8 mouse cellular contexts compared by ENCODE assay signal in the genomic region with DNA sequence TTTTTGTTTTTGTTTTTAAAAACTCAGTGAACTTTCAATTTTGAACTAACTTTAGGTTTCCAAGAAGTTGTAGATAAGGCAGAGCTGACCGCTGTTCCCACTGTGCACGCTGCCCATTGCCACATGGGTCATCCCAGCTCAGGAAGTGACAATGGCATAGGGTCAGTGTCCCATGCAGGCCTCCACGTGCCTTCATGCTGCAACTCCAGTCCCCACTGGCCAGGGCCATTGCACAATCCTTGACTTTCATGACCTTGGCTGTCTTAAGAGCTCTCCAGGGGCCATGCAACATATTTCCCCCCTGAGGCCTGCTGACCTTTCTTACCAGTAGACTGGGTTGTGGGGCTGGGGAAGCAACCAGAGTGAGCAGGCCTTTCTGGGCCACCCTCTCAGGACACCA. TPM values are rescaled to one million over a fixed set of nuclear protein-coding genes. Genes with fewer than 3 reads are reported as not detected.
A peak's percentile ranks its signal among the peaks of the same experiment; 100 is the strongest.
DNase-seq lines count a peak whose midpoint lies in the region; ATAC-seq and TF ChIP-seq lines count a peak whose summit lies in the region.
"Had no signal": no experiment of that assay in that cellular context is flagged by ENCODE, and none has a peak within 500 bp of the region (broad histone marks: within the 10 kb centered on the region; RNA-seq: fewer than 3 reads in every experiment).

No protein-coding gene starts in this region.

- no peak for ATAC-seq in liver, embryonic 12.5 days
- peak; percentile 55 for ATAC-seq in liver, embryonic 15.5 days (ENCODE audit: insufficient read depth)
- ATAC-seq in hindbrain, embryonic 11.5 days (ENCODE audit: low FRiP score), result no peak
- ATAC-seq in erythroblast, adult 5-6 weeks (replicated peaks; ENCODE audit: low FRiP score, poor library complexity, severe bottlenecking), result no peak

- peaks cover 53% of the 10 kb centered on the region for H3K4me1 ChIP-seq in liver, embryonic 12.5 days
- H3K4me1 ChIP-seq in bone marrow macrophage, adult 2 months (ENCODE audit: control insufficient read depth, insufficient read depth, low read length), result peaks cover 41% of the 10 kb centered on the region
- peaks cover 45% of the 10 kb centered on the region for H3K4me1 ChIP-seq in liver, embryonic 15.5 days (replicated peaks)
- peaks cover 2% of the 10 kb centered on the region; the same call in 1 of the 2 replicates for H3K4me1 ChIP-seq in hindbrain, embryonic 11.5 days (replicated peaks; ENCODE audit: control insufficient read depth, insufficient read depth, low read length)
- H3K4me1 ChIP-seq: embryonic facial prominence, embryonic 12.5 days had no signal

- TF ChIP-seq CTCF in bone marrow macrophage, adult 2 months (IDR thresholded peaks at IDR 0.05; ENCODE audit: low read depth, low read length), result no peak

- WGBS in liver, embryonic 12.5 days (ENCODE audit: insufficient replicate concordance), result 70% methylated on average over 3 of the region's 3 CpGs
- WGBS in liver, embryonic 15.5 days (ENCODE audit: insufficient replicate concordance), result 58% methylated on average over 3 of the region's 3 CpGs
- 80% methylated on average over 3 of the region's 3 CpGs for WGBS in hindbrain, embryonic 11.5 days

- no peak overlapping the region for H3K4me3 ChIP-seq in liver, embryonic 12.5 days
- H3K4me3 ChIP-seq in bone marrow macrophage, adult 2 months (ENCODE audit: insufficient read depth, low read length), result no peak overlapping the region
- H3K4me3 ChIP-seq in liver, embryonic 15.5 days (replicated peaks), result no peak overlapping the region
- H3K4me3 ChIP-seq in hindbrain, embryonic 11.5 days (ENCODE audit: low read depth, low read length), result no peak overlapping the region
- H3K4me3 ChIP-seq: embryonic facial prominence, embryonic 12.5 days had no signal

- no peak for TF ChIP-seq POLR2A in bone marrow macrophage, adult 2 months (IDR thresholded peaks at IDR 0.05; ENCODE audit: borderline replicate concordance, low read depth, low read length)

- no peak for DNase-seq in liver
- DNase-seq in yolk sac, embryonic 10.5 days (ENCODE audit: low spot score), result peak; percentile 67
- no peak for DNase-seq in hindbrain, embryonic 11.5 days (ENCODE audit: low spot score)

- H3K9me3 ChIP-seq in liver, embryonic 12.5 days (replicated peaks), result no peaks in the 10 kb centered on the region
- no peaks in the 10 kb centered on the region for H3K9me3 ChIP-seq in liver, embryonic 15.5 days (replicated peaks)
- no peaks in the 10 kb centered on the region for H3K9me3 ChIP-seq in hindbrain, embryonic 11.5 days (ENCODE audit: control insufficient read depth, low read length)
- H3K9me3 ChIP-seq: embryonic facial prominence, embryonic 12.5 days had no signal

- H3K36me3 ChIP-seq in liver, embryonic 12.5 days, result peaks cover 41% of the 10 kb centered on the region
- peaks cover 13% of the 10 kb centered on the region for H3K36me3 ChIP-seq in liver, embryonic 15.5 days (replicated peaks)
- H3K36me3 ChIP-seq in hindbrain, embryonic 11.5 days (ENCODE audit: control insufficient read depth, insufficient read depth, low read length), result peaks cover 6% of the 10 kb centered on the region

- peak overlapping the region; percentile 18; the same call in 1 of the 2 replicates for H3K27ac ChIP-seq in liver, embryonic 12.5 days
- peak overlapping the region; percentile 60 for H3K27ac ChIP-seq in bone marrow macrophage, adult 2 months (ENCODE audit: insufficient read depth, low read depth, low read length)
- H3K27ac ChIP-seq in liver, embryonic 15.5 days (replicated peaks), result no peak overlapping the region; the same call in 1 of the 2 replicates
- H3K27ac ChIP-seq in hindbrain, embryonic 11.5 days (ENCODE audit: low read depth, low read length), result no peak overlapping the region
- H3K27ac ChIP-seq: embryonic facial prominence, embryonic 12.5 days had no signal

- H3K4me2 ChIP-seq in liver, embryonic 12.5 days, result no peak overlapping the region
- H3K4me2 ChIP-seq in liver, embryonic 15.5 days, result no peak overlapping the region
- H3K4me2 ChIP-seq in hindbrain, embryonic 11.5 days (replicated peaks; ENCODE audit: low read depth, low read length), result no peak overlapping the region
- H3K4me2 ChIP-seq: embryonic facial prominence, embryonic 12.5 days had no signal

- H3K9ac ChIP-seq in liver, embryonic 12.5 days, result no peak overlapping the region
- H3K9ac ChIP-seq in liver, embryonic 15.5 days, result no peak overlapping the region
- H3K9ac ChIP-seq in hindbrain, embryonic 11.5 days (ENCODE audit: low read depth, low read length), result no peak overlapping the region
- H3K9ac ChIP-seq: embryonic facial prominence, embryonic 12.5 days had no signal

- no peaks in the 10 kb centered on the region for H3K27me3 ChIP-seq in liver, embryonic 12.5 days (replicated peaks)
- H3K27me3 ChIP-seq in liver, embryonic 15.5 days, result no peaks in the 10 kb centered on the region
- no peaks in the 10 kb centered on the region for H3K27me3 ChIP-seq in hindbrain, embryonic 11.5 days (ENCODE audit: control insufficient read depth, insufficient read depth, low read length)
- H3K27me3 ChIP-seq: embryonic facial prominence, embryonic 12.5 days had no signal

RNA-seq across cellular contexts. Expression of a gene that starts 9.4 kb away (rescaled TPM):
- polyA plus RNA-seq in liver, embryonic 12.5 days (2016; fragmentation: Nextera tagmentation; extraction: Ambion mirVana), result 28.6 and 28.7 TPM in 2 replicates
- 25.8 and 32.2 TPM in 2 replicates for polyA plus RNA-seq in bone marrow macrophage, adult 2 months (2012; ENCODE audit: insufficient read depth, insufficient read length, missing spikeins)
- polyA plus RNA-seq in liver, embryonic 15.5 days (2015; fragmentation: Nextera tagmentation; extraction: Ambion mirVana), result 29.6 and 31.2 TPM in 2 replicates
- 34.9 and 39.0 TPM in 2 replicates for polyA plus RNA-seq in hindbrain, embryonic 11.5 days (2014; fragmentation: Nextera tagmentation; extraction: Ambion mirVana)
- total RNA-seq in erythroblast, adult 5-6 weeks (2015; ENCODE audit: low replicate concordance), result 54.8 and 66.0 TPM in 2 replicates
- 9.5 and 13.1 TPM in 2 replicates for total RNA-seq in erythroblast, adult 5-6 weeks (2017; ENCODE audit: low replicate concordance)

RNA-seq across cellular contexts. Expression of a gene that starts 10.1 kb away (rescaled TPM):
- 44.6 and 45.7 TPM in 2 replicates for polyA plus RNA-seq in liver, embryonic 12.5 days (2016; fragmentation: Nextera tagmentation; extraction: Ambion mirVana)
- polyA plus RNA-seq in bone marrow macrophage, adult 2 months (2012; ENCODE audit: insufficient read depth, insufficient read length, missing spikeins), result 30.6 and 37.2 TPM in 2 replicates
- 33.8 and 35.7 TPM in 2 replicates for polyA plus RNA-seq in liver, embryonic 15.5 days (2015; fragmentation: Nextera tagmentation; extraction: Ambion mirVana)
- 112 and 119 TPM in 2 replicates for polyA plus RNA-seq in hindbrain, embryonic 11.5 days (2014; fragmentation: Nextera tagmentation; extraction: Ambion mirVana)
- 23.4 and 26.1 TPM in 2 replicates for total RNA-seq in erythroblast, adult 5-6 weeks (2015; ENCODE audit: low replicate concordance)
- 2.1 and 10.3 TPM in 2 replicates for total RNA-seq in erythroblast, adult 5-6 weeks (2017; ENCODE audit: low replicate concordance)

Comparison
In these comparisons a context has a peak if more than half of its experiments do, and no peak if none do; other contexts are left out.
1. H3K27ac ChIP-seq: peak in liver, embryonic 12.5 days (single experiment) and bone marrow macrophage, adult 2 months (single experiment); none in liver, embryonic 15.5 days (single experiment) and hindbrain, embryonic 11.5 days (single experiment).